Mouse (Mus musculus): ENCODE results near the gene Gm28043. TPM values are rescaled to one million over a fixed set of nuclear protein-coding genes. Genes with fewer than 3 reads are reported as not detected.

Gene Gm28043
- total and polyA plus RNA-seq, 3 experiments: 1.3 to 3.4 TPM; not detected in 1

DNA sequence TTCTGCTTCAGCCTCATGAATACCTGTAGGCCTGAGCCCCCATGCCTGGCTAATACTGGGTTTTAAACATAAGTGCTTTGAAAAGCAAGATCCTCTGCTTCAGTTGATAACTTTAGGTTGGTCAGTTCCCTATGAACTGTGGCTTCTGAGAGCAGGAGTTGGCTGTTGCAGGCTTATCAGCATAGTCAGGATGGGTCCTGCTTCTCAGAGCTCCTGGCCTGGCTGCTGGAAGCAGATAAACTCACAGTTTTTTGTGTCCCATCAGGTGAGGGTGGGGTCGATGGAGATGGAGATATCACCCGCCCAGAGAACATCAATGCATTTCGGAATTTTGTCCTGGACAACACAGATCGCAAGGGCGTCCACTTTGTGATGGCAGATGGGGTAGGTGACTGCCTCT is 72.1 kb downstream of the Gm28043 start:
- DNase-seq (ENCODE audit: low read depth, low spot score): peak; percentile 65
- Histone ChIP-seq H3K4me1 (ENCODE audit: control insufficient read depth in 1 of 2, insufficient read depth in 2 of 2, low read length in 2 of 2) (peaks cover 25 to 49% of the 10 kb centered on the region in 2 experiments), H3K79me2 (ENCODE audit: control insufficient read depth, insufficient read depth, low read length, poor library complexity) (no peaks in the 10 kb centered on the region; the same call in 1 of the 2 replicates), H3K36me3 (ENCODE audit: control insufficient read depth in 1 of 2, insufficient read depth in 2 of 2, low read length in 2 of 2) (peaks cover 30 to 64% of the 10 kb centered on the region in 2 experiments), H3K9me3 (replicated peaks; ENCODE audit: insufficient read depth, low read length) (no peaks in the 10 kb centered on the region), H3K9ac (ENCODE audit: control insufficient read depth, low read depth, low read length, poor library complexity, severe bottlenecking) (no peak overlapping the region), H3K27me3 (ENCODE audit: control insufficient read depth in 1 of 2, insufficient read depth in 2 of 2, low read length in 2 of 2) (no peaks in the 10 kb centered on the region), H3K27ac (ENCODE audit: control insufficient read depth, low read depth, low read length) (peak overlapping the region; percentile 56), H3K4me3 (ENCODE audit: control insufficient read depth in 1 of 2, insufficient read depth in 1 of 2, low read depth in 2 of 2, low read length in 2 of 2) (no peak overlapping the region)
- no peak for TF ChIP-seq CTCF (IDR thresholded peaks at IDR 0.05 in 2 of 3, conservative IDR thresholded peaks at IDR 0.05 in 1 of 3; ENCODE audit: control insufficient read depth in 1 of 3, insufficient read depth in 1 of 3, low read depth in 2 of 3, low read length in 3 of 3, poor library complexity in 1 of 3, severe bottlenecking in 1 of 3)
- TF ChIP-seq TAL1 (IDR thresholded peaks at IDR 0.05; ENCODE audit: low read length): peak; percentile 90
- peak; percentile 67 for TF ChIP-seq ZNF384 (IDR thresholded peaks at IDR 0.05; ENCODE audit: low read depth, low read length)
- peak; percentile 49; the same call in 1 of the 2 replicates for TF ChIP-seq MAZ (IDR thresholded peaks at IDR 0.05; ENCODE audit: low read depth, low read length)
- peak; percentile 91 for TF ChIP-seq GATA1 (IDR thresholded peaks at IDR 0.05; ENCODE audit: low read depth, low read length)
- no peak for TF ChIP-seq MEF2A (IDR thresholded peaks at IDR 0.05; ENCODE audit: extremely low read depth, insufficient replicate concordance, low read depth, low read length, poor library complexity, severe bottlenecking)
- TF ChIP-seq BHLHE40 (IDR thresholded peaks at IDR 0.05; ENCODE audit: borderline replicate concordance, low read depth, low read length): 0 out of 2 replicates have a peak, but pooled peaks have one; percentile 7
- no peak for TF ChIP-seq POLR2A (IDR thresholded peaks at IDR 0.05; ENCODE audit: control insufficient read depth in 1 of 2, insufficient read depth in 1 of 2, low read depth in 1 of 2, low read length in 2 of 2, poor library complexity in 1 of 2)
- TF ChIP-seq RAD21 (IDR thresholded peaks at IDR 0.05; ENCODE audit: low read depth, low read length): no peak
- peak; percentile 90 for TF ChIP-seq TCF12 (IDR thresholded peaks at IDR 0.05; ENCODE audit: low read depth, low read length)
- no peak for TF ChIP-seq GABPA (IDR thresholded peaks at IDR 0.05; ENCODE audit: low read depth, low read length)
- TF ChIP-seq ZMIZ1 (IDR thresholded peaks at IDR 0.05; ENCODE audit: low read depth, low read length): no peak
- TF ChIP-seq EP300 (IDR thresholded peaks at IDR 0.05; ENCODE audit: low read depth in 1 of 2, low read length in 2 of 2): peak; percentile 88
- peak; percentile 31; the same call in 1 of the 2 replicates for TF ChIP-seq SIN3A (IDR thresholded peaks at IDR 0.05; ENCODE audit: low read length)
- TF ChIP-seq MYB (IDR thresholded peaks at IDR 0.05; ENCODE audit: low read depth, low read length): peak; percentile 55; the same call in 1 of the 2 replicates
- TF ChIP-seq RCOR1 (IDR thresholded peaks at IDR 0.05; ENCODE audit: low read depth, low read length): peak; percentile 80
- TF ChIP-seq ETS1 (IDR thresholded peaks at IDR 0.05; ENCODE audit: low read depth, low read length): peak; percentile 67; the same call in 1 of the 2 replicates
- no peak for TF ChIP-seq KAT2A (conservative IDR thresholded peaks at IDR 0.05; ENCODE audit: low read depth, low read length)

DNA sequence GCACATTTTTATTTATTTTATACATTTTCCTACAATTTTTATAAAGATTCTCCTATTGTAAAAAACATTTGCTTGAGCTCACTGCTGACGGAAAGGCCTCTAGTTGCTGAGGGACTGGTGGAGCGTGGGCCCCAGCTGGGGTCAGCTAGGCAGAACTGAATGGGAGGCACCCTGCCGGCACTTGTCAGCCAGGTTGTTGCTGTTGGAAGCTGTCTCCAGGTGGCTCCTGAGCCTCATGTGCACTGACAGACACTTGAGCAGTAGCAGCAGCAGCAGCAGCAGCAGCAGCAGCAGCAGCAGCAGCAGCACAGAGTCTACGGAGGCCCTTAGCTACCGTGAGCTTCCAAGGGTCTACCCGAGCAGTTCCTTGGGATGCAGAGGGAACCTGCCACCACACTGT is 72.7 kb downstream of the Gm28043 start:
- H3K79me2 ChIP-seq (ENCODE audit: control insufficient read depth, insufficient read depth, low read length, poor library complexity): no peaks in the 10 kb centered on the region; the same call in 1 of the 2 replicates
- no peak overlapping the region for H3K9ac ChIP-seq (ENCODE audit: control insufficient read depth, low read depth, low read length, poor library complexity, severe bottlenecking)
- no peak for DNase-seq (ENCODE audit: low read depth, low spot score)
- H3K4me1 ChIP-seq (ENCODE audit: control insufficient read depth in 1 of 2, insufficient read depth in 2 of 2, low read length in 2 of 2): peaks cover 26 to 49% of the 10 kb centered on the region in 2 experiments
- no peaks in the 10 kb centered on the region for H3K27me3 ChIP-seq (ENCODE audit: control insufficient read depth in 1 of 2, insufficient read depth in 2 of 2, low read length in 2 of 2)
- H3K27ac ChIP-seq (ENCODE audit: control insufficient read depth, low read depth, low read length): peak overlapping the region; percentile 7; the same call in 1 of the 2 replicates
- no peak overlapping the region for H3K4me3 ChIP-seq (ENCODE audit: control insufficient read depth in 1 of 2, insufficient read depth in 1 of 2, low read depth in 2 of 2, low read length in 2 of 2)
- peaks cover 30 to 67% of the 10 kb centered on the region in 2 experiments for H3K36me3 ChIP-seq (ENCODE audit: control insufficient read depth in 1 of 2, insufficient read depth in 2 of 2, low read length in 2 of 2)
- H3K9me3 ChIP-seq (replicated peaks; ENCODE audit: insufficient read depth, low read length): no peaks in the 10 kb centered on the region
- no peak for TF ChIP-seq ZNF384 (IDR thresholded peaks at IDR 0.05; ENCODE audit: low read depth, low read length)
- TF ChIP-seq JUND (IDR thresholded peaks at IDR 0.05; ENCODE audit: low read depth, low read length): no peak
- TF ChIP-seq TCF12 (IDR thresholded peaks at IDR 0.05; ENCODE audit: low read depth, low read length): no peak
- no peak for TF ChIP-seq TAL1 (IDR thresholded peaks at IDR 0.05; ENCODE audit: low read length)
- TF ChIP-seq MXI1 (IDR thresholded peaks at IDR 0.05; ENCODE audit: low read depth, low read length): no peak
- TF ChIP-seq ZKSCAN1 (IDR thresholded peaks at IDR 0.05; ENCODE audit: low read depth, low read length): no peak
